Mouse (Mus musculus): ENCODE measurements around the gene Pex1. TPM values are rescaled to one million over a fixed set of nuclear protein-coding genes. Genes with fewer than 3 reads are reported as not detected.

Gene Pex1
- 15.1 and 15.5 TPM in 2 replicates for total RNA-seq (2014; rRNA removed)
- polyA plus RNA-seq (2015; fragmentation: Nextera tagmentation; extraction: Ambion mirVana), result 20.6 and 21.5 TPM in 2 replicates

DNA sequence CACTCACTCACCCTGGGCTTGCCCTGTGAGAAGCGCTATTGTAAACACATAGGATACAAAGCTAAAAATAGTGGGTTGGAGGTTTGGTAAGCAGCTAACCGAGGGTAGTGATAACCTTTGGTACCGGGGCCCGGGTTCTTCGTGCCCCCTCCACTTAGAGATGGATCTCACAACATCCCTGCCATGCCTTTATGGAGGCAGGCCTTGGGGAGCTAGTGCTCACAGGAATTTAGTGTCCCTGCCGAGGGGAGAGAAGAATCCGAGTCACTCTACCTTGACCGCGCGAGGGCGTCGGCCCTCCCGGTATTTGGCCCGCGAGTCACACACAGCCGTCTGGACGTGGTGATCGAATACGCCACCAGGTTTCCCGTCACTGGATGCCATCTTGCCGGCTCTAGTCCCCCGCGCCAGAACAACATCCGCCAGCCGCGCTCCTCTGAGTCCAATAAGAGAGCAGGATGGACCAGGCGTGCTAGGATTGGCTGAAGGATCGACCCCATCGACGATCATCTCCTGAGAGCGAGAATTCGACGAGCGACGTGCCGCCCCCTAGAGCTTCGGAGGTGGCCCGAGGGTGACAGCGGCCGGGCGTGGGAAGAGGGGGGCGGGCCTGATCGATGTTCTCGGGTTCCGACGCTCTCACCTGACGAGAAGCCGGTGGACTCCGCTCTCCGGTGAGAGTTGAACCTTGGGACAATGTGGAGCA is at the start of gene Pex1:
Gene Pex1 (plus strand): TSS at position 374 of the 706 bp plus-strand sequence.
- Histone ChIP-seq H3K27ac (peak within 1 kb of the TSS; percentile 88), H3K9me3 (ENCODE audit: low read length) (no peaks in the 10 kb centered on the region), H3K4me3 (ENCODE audit: low read length) (peak within 1 kb of the TSS; percentile 89), H3K9ac (replicated peaks; ENCODE audit: low read length) (peak within 1 kb of the TSS; percentile 80), H3K27me3 (ENCODE audit: insufficient read depth, low read length) (no peaks in the 10 kb centered on the region), H3K4me2 (ENCODE audit: low read depth, low read length) (peak within 1 kb of the TSS; percentile 72), H3K4me1 (ENCODE audit: insufficient read depth, low read length) (peaks cover 5% of the 10 kb centered on the region; the same call in 1 of the 2 replicates), H3K36me3 (ENCODE audit: insufficient read depth, low read length) (peaks cover 5% of the 10 kb centered on the region; the same call in 1 of the 2 replicates)
- DNase-seq (ENCODE audit: low spot score) (peak; percentile 98), ATAC-seq (peak; percentile 98)
- TF ChIP-seq CTCF (IDR thresholded peaks at IDR 0.05; ENCODE audit: low read depth), result peak; percentile 43
- WGBS, result under 1% methylated on average over 50 of the region's 50 CpGs

DNA sequence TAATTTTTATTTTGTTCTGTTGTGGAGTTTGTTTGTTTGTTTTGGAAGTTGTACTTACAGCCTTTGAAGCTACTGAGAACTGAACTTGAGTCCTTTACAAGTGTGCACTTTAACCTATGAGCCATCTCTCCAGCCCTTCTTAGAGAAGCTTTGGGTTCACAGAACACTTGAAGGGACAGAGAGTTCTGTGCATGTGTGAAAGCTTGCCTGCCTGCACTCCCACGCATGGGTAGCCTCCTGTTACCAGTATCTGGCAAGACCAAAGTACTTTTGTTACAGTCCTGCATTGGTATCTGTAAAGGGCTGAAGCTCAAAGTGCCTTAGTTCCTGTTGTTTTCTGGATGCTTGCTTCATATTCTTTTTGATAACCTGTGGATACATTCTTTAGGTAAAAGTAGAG is 49.6 kb upstream of the Pex1 start:
- Histone ChIP-seq H3K4me2 (ENCODE audit: low read depth, low read length) (no peak overlapping the region), H3K4me1 (ENCODE audit: insufficient read depth, low read length) (no peaks in the 10 kb centered on the region), H3K9me3 (ENCODE audit: low read length) (no peaks in the 10 kb centered on the region), H3K4me3 (ENCODE audit: low read length) (no peak overlapping the region), H3K27ac (no peak overlapping the region), H3K9ac (replicated peaks; ENCODE audit: low read length) (no peak overlapping the region), H3K36me3 (ENCODE audit: insufficient read depth, low read length) (no peaks in the 10 kb centered on the region), H3K27me3 (ENCODE audit: insufficient read depth, low read length) (no peaks in the 10 kb centered on the region)
- no peak for ATAC-seq
- TF ChIP-seq CTCF (IDR thresholded peaks at IDR 0.05; ENCODE audit: low read depth), result no peak
- WGBS, result 89% methylated on average over 1 of the region's 1 CpGs
- no peak for DNase-seq (ENCODE audit: low spot score)

DNA sequence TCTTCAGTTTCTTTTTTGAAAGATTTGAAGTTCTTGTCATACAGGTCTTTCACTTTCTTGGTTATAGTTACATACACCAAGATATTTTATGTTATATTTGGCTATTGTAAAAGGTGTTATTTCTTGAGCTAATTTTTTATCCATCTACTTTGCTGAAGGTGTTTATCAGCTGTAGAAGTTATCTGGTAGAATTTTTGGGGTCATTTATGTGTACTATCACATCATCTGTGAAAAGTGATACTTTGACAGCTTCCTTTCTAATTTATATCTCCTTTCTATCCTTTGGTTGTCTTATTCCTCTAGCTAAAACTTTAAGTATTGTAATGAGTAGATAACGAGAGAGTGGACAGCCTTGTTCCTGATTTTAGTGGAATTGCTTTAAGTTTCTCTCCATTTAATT is 44.4 kb upstream of the Pex1 start:
- H3K9me3 ChIP-seq (ENCODE audit: low read length), result no peaks in the 10 kb centered on the region
- no peaks in the 10 kb centered on the region for H3K27me3 ChIP-seq (ENCODE audit: insufficient read depth, low read length)
- H3K36me3 ChIP-seq (ENCODE audit: insufficient read depth, low read length), result peaks cover 5% of the 10 kb centered on the region; the same call in 1 of the 2 replicates
- H3K9ac ChIP-seq (replicated peaks; ENCODE audit: low read length), result no peak overlapping the region
- DNase-seq (ENCODE audit: low spot score) (no peak), ATAC-seq (no peak)
- no peak for TF ChIP-seq CTCF (IDR thresholded peaks at IDR 0.05; ENCODE audit: low read depth)
- no peak overlapping the region for H3K4me2 ChIP-seq (ENCODE audit: low read depth, low read length)
- WGBS, result 100% methylated on average over 1 of the region's 1 CpGs
- H3K27ac ChIP-seq, result no peak overlapping the region
- H3K4me1 ChIP-seq (ENCODE audit: insufficient read depth, low read length), result no peaks in the 10 kb centered on the region
- no peak overlapping the region for H3K4me3 ChIP-seq (ENCODE audit: low read length)

DNA sequence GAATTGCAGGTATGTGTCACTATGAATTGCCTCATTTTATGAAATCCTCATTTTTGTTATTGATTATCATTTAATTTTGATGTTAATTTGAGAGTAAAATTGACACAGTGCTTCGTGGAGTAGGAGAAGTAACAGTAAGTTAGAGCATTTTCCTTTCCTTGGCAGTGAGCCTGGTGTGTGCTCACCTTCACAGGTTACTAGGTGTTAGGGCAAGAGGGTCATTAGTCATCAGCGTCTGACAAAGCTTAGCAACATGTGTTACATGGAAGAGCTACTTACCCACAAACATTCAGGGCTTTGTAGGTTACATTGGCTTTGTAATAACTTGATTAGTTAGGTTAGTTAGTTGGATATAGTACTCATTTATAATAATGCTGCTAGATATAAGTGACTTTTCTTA is 41.7 kb upstream of the Pex1 start:
- no peak for TF ChIP-seq CTCF (IDR thresholded peaks at IDR 0.05; ENCODE audit: low read depth)
- DNase-seq (ENCODE audit: low spot score) (no peak), ATAC-seq (no peak)
- H3K9ac ChIP-seq (replicated peaks; ENCODE audit: low read length), result no peak overlapping the region
- H3K4me3 ChIP-seq (ENCODE audit: low read length), result no peak overlapping the region
- H3K4me2 ChIP-seq (ENCODE audit: low read depth, low read length), result no peak overlapping the region
- H3K27ac ChIP-seq, result no peak overlapping the region
- no peaks in the 10 kb centered on the region for H3K9me3 ChIP-seq (ENCODE audit: low read length)
- 90% methylated on average over 2 of the region's 2 CpGs for WGBS
- H3K4me1 ChIP-seq (ENCODE audit: insufficient read depth, low read length), result no peaks in the 10 kb centered on the region
- no peaks in the 10 kb centered on the region for H3K27me3 ChIP-seq (ENCODE audit: insufficient read depth, low read length)
- peaks cover 25% of the 10 kb centered on the region for H3K36me3 ChIP-seq (ENCODE audit: insufficient read depth, low read length)

DNA sequence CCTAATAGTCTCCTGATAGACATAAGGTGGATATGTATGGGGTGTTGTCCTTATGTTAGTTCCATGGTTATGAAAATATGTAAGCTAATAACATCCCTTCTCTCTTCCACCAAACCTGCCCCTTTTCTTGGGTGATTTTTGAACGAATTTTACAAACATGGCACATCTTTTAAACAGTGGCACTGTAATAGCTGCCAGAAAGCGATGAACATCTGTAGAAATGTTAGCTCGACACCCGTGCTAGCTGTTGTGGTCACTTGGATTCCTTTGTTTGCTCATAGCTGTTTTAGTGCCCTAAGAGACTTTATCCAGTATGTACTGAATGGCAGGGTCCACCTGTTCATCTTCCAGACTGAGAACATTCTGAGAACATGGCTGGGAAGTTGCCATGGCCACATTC is 24.6 kb upstream of the Pex1 start, which contains the start of gene 1700109H08Rik:
Gene 1700109H08Rik (plus strand): TSS at position 301 of the 400 bp plus-strand sequence.
- no peak for TF ChIP-seq CTCF (IDR thresholded peaks at IDR 0.05; ENCODE audit: low read depth)

DNA sequence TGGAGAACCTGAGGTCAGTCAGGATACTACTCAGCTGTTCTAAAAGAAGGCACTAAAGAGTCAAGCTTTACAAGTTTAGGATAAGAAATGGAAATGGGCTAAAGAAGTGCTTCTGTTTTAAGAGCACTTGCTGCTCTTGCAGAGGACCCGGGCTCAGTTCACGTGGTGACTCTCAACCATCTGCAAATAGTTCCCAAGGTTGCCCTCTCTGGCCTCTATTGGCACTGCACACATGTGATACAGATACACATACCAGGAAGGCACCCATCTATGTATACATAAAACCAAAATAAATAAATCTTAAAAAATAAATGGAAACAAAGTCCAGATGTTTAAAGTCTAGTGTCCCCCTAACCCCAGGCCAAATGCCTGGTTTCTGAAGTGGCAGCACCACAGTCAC is 21.0 kb upstream of the Pex1 start:
- DNase-seq (ENCODE audit: low spot score) (no peak), ATAC-seq (no peak)
- 96% methylated on average over 2 of the region's 2 CpGs for WGBS
- peaks cover 75% of the 10 kb centered on the region for H3K36me3 ChIP-seq (ENCODE audit: insufficient read depth, low read length)
- H3K4me3 ChIP-seq (ENCODE audit: low read length), result no peak overlapping the region
- H3K9me3 ChIP-seq (ENCODE audit: low read length), result 0 out of 2 replicates have a peak, but pooled peaks cover 4% of the 10 kb centered on the region
- H3K4me1 ChIP-seq (ENCODE audit: insufficient read depth, low read length), result no peaks in the 10 kb centered on the region
- TF ChIP-seq CTCF (IDR thresholded peaks at IDR 0.05; ENCODE audit: low read depth), result no peak
- H3K27ac ChIP-seq, result no peak overlapping the region
- no peak overlapping the region for H3K9ac ChIP-seq (replicated peaks; ENCODE audit: low read length)
- H3K27me3 ChIP-seq (ENCODE audit: insufficient read depth, low read length), result no peaks in the 10 kb centered on the region
- H3K4me2 ChIP-seq (ENCODE audit: low read depth, low read length), result no peak overlapping the region

More for the DNA sequence above, 24.6 kb upstream of the Pex1 start, which contains the start of gene 1700109H08Rik:
- Histone ChIP-seq H3K36me3 (ENCODE audit: insufficient read depth, low read length) (peaks cover 71% of the 10 kb centered on the region), H3K4me3 (ENCODE audit: low read length) (no peak within 1 kb of the TSS), H3K27me3 (ENCODE audit: insufficient read depth, low read length) (no peaks in the 10 kb centered on the region), H3K4me2 (ENCODE audit: low read depth, low read length) (no peak within 1 kb of the TSS), H3K9ac (replicated peaks; ENCODE audit: low read length) (no peak within 1 kb of the TSS), H3K4me1 (ENCODE audit: insufficient read depth, low read length) (no peaks in the 10 kb centered on the region), H3K9me3 (ENCODE audit: low read length) (0 out of 2 replicates have a peak, but pooled peaks cover 4% of the 10 kb centered on the region), H3K27ac (no peak within 1 kb of the TSS)
- DNase-seq (ENCODE audit: low spot score) (no peak), ATAC-seq (no peak)
- 97% methylated on average over 4 of the region's 4 CpGs for WGBS

DNA sequence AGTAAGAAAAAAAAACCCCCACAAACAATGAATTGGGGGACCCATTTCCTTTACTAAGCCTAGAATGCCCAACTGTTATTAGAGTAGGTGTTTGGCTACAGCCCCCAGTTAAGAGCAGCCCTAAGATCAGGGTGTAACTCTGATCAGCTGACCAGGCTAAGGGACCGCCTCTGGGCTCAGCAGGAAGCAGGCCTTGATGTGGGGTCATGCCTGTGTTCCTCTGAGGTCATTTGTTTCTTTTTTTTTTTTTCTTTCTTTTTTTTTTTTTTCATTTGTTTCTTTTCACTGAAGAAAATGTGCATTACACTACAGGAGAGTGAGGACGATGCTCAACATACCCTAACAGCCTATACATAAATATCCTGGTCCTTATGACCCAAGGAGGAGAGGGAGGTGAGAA is 17.9 kb upstream of the Pex1 start:
- 97% methylated on average over 2 of the region's 2 CpGs for WGBS

More for the DNA sequence above, 17.9 kb upstream of the Pex1 start:
- Histone ChIP-seq H3K27ac (no peak overlapping the region), H3K4me3 (ENCODE audit: low read length) (no peak overlapping the region), H3K9ac (replicated peaks; ENCODE audit: low read length) (no peak overlapping the region), H3K27me3 (ENCODE audit: insufficient read depth, low read length) (no peaks in the 10 kb centered on the region), H3K9me3 (ENCODE audit: low read length) (0 out of 2 replicates have a peak, but pooled peaks cover 4% of the 10 kb centered on the region), H3K4me1 (ENCODE audit: insufficient read depth, low read length) (no peaks in the 10 kb centered on the region), H3K36me3 (ENCODE audit: insufficient read depth, low read length) (peaks cover 54% of the 10 kb centered on the region), H3K4me2 (ENCODE audit: low read depth, low read length) (no peak overlapping the region)
- TF ChIP-seq CTCF (IDR thresholded peaks at IDR 0.05; ENCODE audit: low read depth), result no peak
- no peak for DNase-seq (ENCODE audit: low spot score)
- ATAC-seq, result no peak

Data from hindbrain, postnatal 0 days (tissue).